Mouse (Mus musculus): ENCODE results near the gene Olfr720. TPM values are rescaled to one million over a fixed set of nuclear protein-coding genes. Genes with fewer than 3 reads are reported as not detected.

Gene Olfr720
- polyA plus RNA-seq (2021; fragmentation: Nextera tagmentation) = not detected in 2 replicates
- long read RNA-seq, experiment 1 = 0 reads
- long read RNA-seq, experiment 2 = 0 reads

GRCm38 (mm10) chr14:14186738-14187137 lies at the start of gene Olfr720:
Olfr720 (minus strand) TSS chr14:14186838.

Other genes starting within 250 kb of the Olfr720 start
- 1.6 and 1.7 TPM in 2 replicates for gene Atxn7, start 225.4 kb downstream of the Olfr720 start, polyA plus RNA-seq (2021; fragmentation: Nextera tagmentation)
- 101 and 112 TPM in 2 replicates for gene Thoc7, start 225.0 kb downstream of the Olfr720 start, polyA plus RNA-seq (2021; fragmentation: Nextera tagmentation)
- 150 and 154 TPM in 2 replicates for gene Psmd6, start 65.9 kb downstream of the Olfr720 start, polyA plus RNA-seq (2021; fragmentation: Nextera tagmentation)
- not detected in 2 replicates for gene Olfr31, start 136.0 kb upstream of the Olfr720 start, polyA plus RNA-seq (2021; fragmentation: Nextera tagmentation)
- gene Il3ra, start 159.4 kb upstream of the Olfr720 start, polyA plus RNA-seq (2021; fragmentation: Nextera tagmentation) = 0.36 and 0.38 TPM in 2 replicates
- gene Olfr721-ps1, start 214.5 kb upstream of the Olfr720 start, polyA plus RNA-seq (2021; fragmentation: Nextera tagmentation) = not detected in 2 replicates